ENCODE assay signal across 20 mouse cellular contexts in the genomic region with DNA sequence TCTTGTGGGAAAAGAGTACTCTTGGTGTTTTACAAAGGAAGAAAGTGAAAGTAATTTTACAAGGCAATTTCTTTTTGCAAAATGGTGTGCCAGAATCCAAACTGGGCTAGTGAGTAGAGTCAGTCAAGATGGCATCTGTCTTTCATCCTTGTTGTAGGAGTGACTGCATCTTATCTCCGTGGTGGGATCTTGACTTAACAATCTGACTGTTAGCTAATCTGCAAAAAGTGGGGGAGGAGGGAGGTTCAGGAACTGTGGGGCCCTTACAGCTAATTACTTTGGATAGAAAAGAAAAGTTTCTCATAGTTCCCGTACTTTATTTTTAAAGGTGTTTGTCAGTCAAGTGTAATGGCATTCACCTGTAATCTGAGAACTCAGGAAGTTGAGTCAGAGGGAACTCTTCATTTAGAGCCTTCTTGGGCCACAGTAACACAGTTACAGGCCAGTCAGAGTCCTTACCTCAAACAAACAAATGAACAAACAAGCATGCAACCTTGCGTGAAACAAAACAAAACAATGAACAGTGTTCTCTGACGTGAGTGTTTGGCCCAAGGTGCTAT. TPM values are rescaled to one million over a fixed set of nuclear protein-coding genes. Genes with fewer than 3 reads are reported as not detected.
DNase-seq lines count a peak whose midpoint lies in the region; ATAC-seq and TF ChIP-seq lines count a peak whose summit lies in the region.
"Had no signal": no experiment of that assay in that cellular context is flagged by ENCODE, and none has a peak within 500 bp of the region (broad histone marks: within the 10 kb centered on the region; RNA-seq: fewer than 3 reads in every experiment).

No protein-coding gene starts in this region.

- no peak overlapping the region for H3K4me3 ChIP-seq in heart, postnatal 0 days (ENCODE audit: low read depth, low read length)
- no peak overlapping the region for H3K4me3 ChIP-seq in heart, embryonic 12.5 days
- H3K4me3 ChIP-seq in ES-E14 (ENCODE audit: insufficient read depth in 1 of 2, low read depth in 1 of 2, low read length in 2 of 2, poor library complexity in 1 of 2, severe bottlenecking in 1 of 2): peak overlapping the region; percentile 26 to 50
- H3K4me3 ChIP-seq in liver, embryonic 12.5 days: no peak overlapping the region
- H3K4me3 ChIP-seq: layer of hippocampus, adult 2 months had no signal

- 35% methylated on average over 4 of the region's 4 CpGs for WGBS in heart, postnatal 0 days
- WGBS in heart, embryonic 12.5 days: 43% methylated on average over 4 of the region's 4 CpGs
- WGBS in liver, embryonic 12.5 days (ENCODE audit: insufficient replicate concordance): 51% methylated on average over 4 of the region's 4 CpGs

- TF ChIP-seq EP300 in heart, postnatal 0 days (IDR thresholded peaks at IDR 0.05; ENCODE audit: low read depth): no peak

- peak overlapping the region; percentile 64 for H3K27ac ChIP-seq in heart, postnatal 0 days (ENCODE audit: low read depth)
- no peak overlapping the region for H3K27ac ChIP-seq in heart, embryonic 12.5 days (ENCODE audit: poor library complexity, severe bottlenecking)
- peak overlapping the region; percentile 92 for H3K27ac ChIP-seq in ES-E14 (ENCODE audit: insufficient read depth, low read depth, low read length, poor library complexity, severe bottlenecking)
- no peak overlapping the region for H3K27ac ChIP-seq in liver, embryonic 12.5 days
- H3K27ac ChIP-seq: kidney, postnatal 0 days; layer of hippocampus, adult 2 months had no signal

- no peaks in the 10 kb centered on the region for H3K27me3 ChIP-seq in heart, postnatal 0 days (ENCODE audit: control insufficient read depth, insufficient read depth, low read length)
- no peaks in the 10 kb centered on the region for H3K27me3 ChIP-seq in heart, embryonic 12.5 days (replicated peaks)
- no peaks in the 10 kb centered on the region for H3K27me3 ChIP-seq in liver, embryonic 12.5 days (replicated peaks)

- H3K9me3 ChIP-seq in heart, postnatal 0 days (replicated peaks; ENCODE audit: control insufficient read depth, low read length): no peaks in the 10 kb centered on the region
- H3K9me3 ChIP-seq in heart, embryonic 12.5 days (replicated peaks): no peaks in the 10 kb centered on the region
- H3K9me3 ChIP-seq in ES-E14 (ENCODE audit: control insufficient read depth, insufficient read depth, low read depth, low read length): no peaks in the 10 kb centered on the region
- no peaks in the 10 kb centered on the region for H3K9me3 ChIP-seq in liver, embryonic 12.5 days (replicated peaks)

- no peak for TF ChIP-seq CTCF in heart, postnatal 0 days (IDR thresholded peaks at IDR 0.05; ENCODE audit: low read depth)

- ATAC-seq in cerebellum, adult (ENCODE audit: insufficient number of reproducible peaks, low FRiP score, low TSS enrichment): no peak
- no peak for ATAC-seq in heart, postnatal 0 days (ENCODE audit: insufficient read depth, low read depth)
- no peak for ATAC-seq in heart, embryonic 12.5 days (ENCODE audit: insufficient number of reproducible peaks, low FRiP score)
- ATAC-seq in liver, embryonic 12.5 days: no peak
- ATAC-seq in megakaryocyte progenitor cell, adult 5-6 weeks (replicated peaks; ENCODE audit: poor library complexity): no peak
- ATAC-seq: forebrain, embryonic 14.5 days; intestine, postnatal 0 days had no signal

- no peak overlapping the region for H3K9ac ChIP-seq in heart, postnatal 0 days (replicated peaks; ENCODE audit: low read depth, low read length)
- H3K9ac ChIP-seq in heart, embryonic 12.5 days: no peak overlapping the region
- H3K9ac ChIP-seq in ES-E14 (ENCODE audit: insufficient read depth, low read depth, low read length, poor library complexity, severe bottlenecking): peak overlapping the region; percentile 72
- H3K9ac ChIP-seq in liver, embryonic 12.5 days: no peak overlapping the region

- 0 out of 2 replicates have a peak, but pooled peaks cover 4% of the 10 kb centered on the region for H3K36me3 ChIP-seq in heart, postnatal 0 days (replicated peaks; ENCODE audit: control insufficient read depth, insufficient read depth, low read length)
- peaks cover 5% of the 10 kb centered on the region; the same call in 1 of the 2 replicates for H3K36me3 ChIP-seq in heart, embryonic 12.5 days
- H3K36me3 ChIP-seq in ES-E14 (ENCODE audit: control insufficient read depth, insufficient read depth, low read length, poor library complexity, severe bottlenecking): no peaks in the 10 kb centered on the region
- peaks cover 12% of the 10 kb centered on the region; the same call in 1 of the 2 replicates for H3K36me3 ChIP-seq in liver, embryonic 12.5 days

- H3K4me1 ChIP-seq in heart, postnatal 0 days (ENCODE audit: control insufficient read depth, insufficient read depth): peaks cover 65% of the 10 kb centered on the region
- H3K4me1 ChIP-seq in heart, embryonic 12.5 days (replicated peaks): peaks cover 57% of the 10 kb centered on the region
- H3K4me1 ChIP-seq in ES-E14 (ENCODE audit: control insufficient read depth in 2 of 2, insufficient read depth in 2 of 2, low read length in 2 of 2, poor library complexity in 1 of 2): peaks cover 18 to 22% of the 10 kb centered on the region in 2 experiments
- H3K4me1 ChIP-seq in liver, embryonic 12.5 days: peaks cover 65% of the 10 kb centered on the region

- no peak overlapping the region for H3K4me2 ChIP-seq in heart, postnatal 0 days (ENCODE audit: low read depth, low read length)
- no peak overlapping the region for H3K4me2 ChIP-seq in heart, embryonic 12.5 days
- H3K4me2 ChIP-seq in liver, embryonic 12.5 days: peak overlapping the region; percentile 41

- DNase-seq in cerebellum, adult 9-10 months: peak; percentile 23
- DNase-seq in heart, postnatal 0 days (ENCODE audit: low spot score): no peak
- no peak for DNase-seq in ES-E14 (ENCODE audit: low read depth, low spot score)
- DNase-seq in natural killer cell, adult 2 months (ENCODE audit: low spot score in 2 of 2): no peak
- DNase-seq: adrenal gland, adult 2 months; cerebellum, adult 11 months; cerebellum, postnatal 25 days; thymus, adult 2 months had no signal

- in situ Hi-C loops in ES-E14 (cut with MboI; ENCODE audit: low sequenced_read_pairs in 2 of 2, unreplicated experiment in 2 of 2): no loop called here

TF ChIP-seq in ES-E14, 5 proteins besides CTCF, POLR2A, EP300 and RAD21:
- no peak for TF ChIP-seq MAFK (IDR thresholded peaks at IDR 0.05; ENCODE audit: insufficient read depth, low read depth, low read length)
- no peak for TF ChIP-seq ZC3H11A (IDR thresholded peaks at IDR 0.05; ENCODE audit: borderline replicate concordance, low read depth, low read length)
- 0 out of 2 replicates have a peak, but pooled peaks have one; percentile 16 for TF ChIP-seq CHD2 (IDR thresholded peaks at IDR 0.05; ENCODE audit: low read depth, low read length)

RNA-seq across cellular contexts. Expression of gene Kat2b, which starts 15.4 kb away (rescaled TPM):
- 65.1 and 71.3 TPM in 2 replicates for total RNA-seq in heart, postnatal 0 days (2014; rRNA removed; ENCODE audit: low replicate concordance)
- polyA plus RNA-seq in heart, postnatal 0 days (2015; fragmentation: Nextera tagmentation; extraction: Ambion mirVana): 11.0 and 12.1 TPM in 2 replicates
- 9.9 and 14.0 TPM in 2 replicates for polyA plus RNA-seq in heart, embryonic 12.5 days (2016; fragmentation: Nextera tagmentation; extraction: Ambion mirVana)
- total RNA-seq in ES-E14 (2012; rRNA removed): 25.1 and 32.1 TPM in 2 replicates
- polyA plus RNA-seq in liver, embryonic 12.5 days (2016; fragmentation: Nextera tagmentation; extraction: Ambion mirVana): 4.9 and 5.1 TPM in 2 replicates
- total RNA-seq in megakaryocyte progenitor cell, adult 5-6 weeks (2015): 19.8 and 20.1 TPM in 2 replicates
- 23.6 and 37.0 TPM in 2 replicates for total RNA-seq in megakaryocyte progenitor cell, adult 5-6 weeks (2017)

RNA-seq across cellular contexts. Expression of gene Pp2d1, which starts 42.9 kb away (rescaled TPM):
- total RNA-seq in heart, postnatal 0 days (2014; rRNA removed; ENCODE audit: low replicate concordance): not detected in 2 replicates
- polyA plus RNA-seq in heart, postnatal 0 days (2015; fragmentation: Nextera tagmentation; extraction: Ambion mirVana): 0.14 TPM in 1 of 2 replicates, not detected in the other
- 0.19 and 0.23 TPM in 2 replicates for polyA plus RNA-seq in heart, embryonic 12.5 days (2016; fragmentation: Nextera tagmentation; extraction: Ambion mirVana)
- 0.31 and 0.48 TPM in 2 replicates for total RNA-seq in ES-E14 (2012; rRNA removed)
- polyA plus RNA-seq in liver, embryonic 12.5 days (2016; fragmentation: Nextera tagmentation; extraction: Ambion mirVana): 0.14 and 0.21 TPM in 2 replicates
- total RNA-seq in megakaryocyte progenitor cell, adult 5-6 weeks (2015): not detected in 2 replicates
- total RNA-seq in megakaryocyte progenitor cell, adult 5-6 weeks (2017): 0.04 TPM in 1 of 2 replicates, not detected in the other
- total RNA-seq: adrenal gland, adult 2 months; layer of hippocampus, adult 2 months; left cerebral cortex, postnatal 36 days; midbrain, postnatal 0 days had no signal
- polyA plus RNA-seq: adrenal gland, adult 2 months; gonadal fat pad, adult 2 months; liver, adult 2 months; thymus, adult 2 months had no signal

Comparison
In these comparisons a context has a peak if more than half of its experiments do, and no peak if none do; other contexts are left out.
1. H3K27ac ChIP-seq: peak in heart, postnatal 0 days (single experiment) and ES-E14 (single experiment); none in heart, embryonic 12.5 days (single experiment) and liver, embryonic 12.5 days (single experiment).
2. H3K4me3 ChIP-seq: peak in ES-E14 (2 of 2); none in heart, postnatal 0 days (single experiment), heart, embryonic 12.5 days (single experiment) and liver, embryonic 12.5 days (single experiment).